Mouse (Mus musculus): Measurements from ENCODE around the gene Sp9. TPM values are rescaled to one million over a fixed set of nuclear protein-coding genes. Genes with fewer than 3 reads are reported as not detected.

The Sp9 gene
- total RNA-seq (2021), result 1 to 10 TPM; 2.7 to 4.0 TPM
- long read RNA-seq, experiment 1, full-length matches to known transcripts, result 18 of 21 reads
- long read RNA-seq, experiment 1, partial matches to known transcripts, result 2 of 21 reads
- long read RNA-seq, experiment 1, other reads (novel, unspliced or antisense), result 1 of 21 reads
- long read RNA-seq, experiment 2, full-length matches to known transcripts, result 10 of 12 reads
- long read RNA-seq, experiment 2, partial matches to known transcripts, result 1 of 12 reads
- long read RNA-seq, experiment 2, other reads (novel, unspliced or antisense), result 1 of 12 reads

DNA sequence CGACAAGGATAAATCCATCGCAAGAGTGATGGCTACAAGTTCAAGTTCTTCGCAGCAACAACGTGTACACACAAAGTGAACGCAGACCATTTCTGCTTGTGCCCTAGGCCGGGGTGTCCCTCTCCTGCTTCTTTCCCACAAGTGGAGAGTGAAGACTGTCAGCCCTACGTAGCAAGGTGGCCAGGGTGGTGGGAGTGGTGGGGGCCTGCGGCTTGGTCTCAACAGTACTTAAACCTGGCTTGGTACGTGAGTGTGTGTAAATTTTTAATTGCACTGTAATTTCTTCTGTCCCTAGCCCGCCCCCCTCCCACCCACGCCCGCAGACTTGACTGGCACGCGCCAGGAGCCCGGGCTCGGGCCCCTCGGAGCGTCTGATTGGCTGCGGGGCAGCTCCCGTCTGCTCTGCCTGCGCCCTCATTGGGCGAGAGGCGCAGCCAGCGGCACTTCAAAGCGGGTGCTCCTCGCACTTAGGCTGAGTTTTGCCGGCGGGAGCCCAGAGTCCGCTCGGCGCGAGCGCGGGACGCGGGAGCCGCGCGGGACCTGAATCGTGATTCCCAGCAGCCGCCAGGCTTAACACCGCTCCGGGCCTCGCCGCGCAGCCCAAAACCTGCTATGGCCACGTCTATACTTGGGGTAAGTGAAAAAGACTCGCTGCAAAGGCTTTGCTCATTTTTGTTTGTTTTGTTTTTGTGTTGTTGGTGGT lies at the start of gene Sp9:
TSS of gene Sp9 (plus strand) at position 467 of the 703 bp plus-strand sequence.
- no peak within 1 kb of the TSS for H3K27ac ChIP-seq
- no peak for TF ChIP-seq CTCF (IDR thresholded peaks at IDR 0.05)
- peak within 1 kb of the TSS; percentile 22; the same call in 1 of the 2 replicates for H3K4me3 ChIP-seq
- intact Hi-C loops (cut with DNase I), result loop anchor here (2.0 to 10.0 kb wide), 5 partner anchors 59 to 1863 kb away; partner anchors contain the start of genes Evx2, Hoxd10 and Hoxd9
- DNase-seq (ENCODE audit: extremely low spot score in 1 of 2, low spot score in 2 of 2), result peak; percentile 44 to 62

DNA sequence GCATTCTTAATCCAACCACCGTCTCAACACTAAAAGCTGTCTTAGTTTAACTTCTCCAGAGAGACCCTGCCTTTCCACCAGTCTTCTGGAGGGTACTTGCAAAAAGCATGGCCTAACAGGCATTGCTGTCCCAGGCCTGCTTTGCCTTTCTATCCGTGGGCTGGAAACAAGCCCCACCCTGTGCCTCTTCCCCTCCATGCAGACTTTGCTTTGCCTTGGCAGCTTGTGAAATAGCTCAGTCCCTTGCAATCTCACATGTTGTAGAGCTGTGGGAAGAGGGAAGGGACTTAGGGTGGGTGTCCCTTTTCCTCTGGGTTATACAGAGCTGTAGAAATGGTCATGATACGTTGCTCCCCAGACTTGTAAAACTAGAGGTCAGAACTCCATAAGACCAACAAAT lies 40.6 kb upstream of the Sp9 start:
- TF ChIP-seq CTCF (IDR thresholded peaks at IDR 0.05), result no peak
- intact Hi-C loops (cut with DNase I), result no loop called here
- DNase-seq (ENCODE audit: extremely low spot score in 1 of 2, low spot score in 2 of 2), result no peak
- Histone ChIP-seq H3K4me3 (no peak overlapping the region), H3K27ac (no peak overlapping the region)

DNA sequence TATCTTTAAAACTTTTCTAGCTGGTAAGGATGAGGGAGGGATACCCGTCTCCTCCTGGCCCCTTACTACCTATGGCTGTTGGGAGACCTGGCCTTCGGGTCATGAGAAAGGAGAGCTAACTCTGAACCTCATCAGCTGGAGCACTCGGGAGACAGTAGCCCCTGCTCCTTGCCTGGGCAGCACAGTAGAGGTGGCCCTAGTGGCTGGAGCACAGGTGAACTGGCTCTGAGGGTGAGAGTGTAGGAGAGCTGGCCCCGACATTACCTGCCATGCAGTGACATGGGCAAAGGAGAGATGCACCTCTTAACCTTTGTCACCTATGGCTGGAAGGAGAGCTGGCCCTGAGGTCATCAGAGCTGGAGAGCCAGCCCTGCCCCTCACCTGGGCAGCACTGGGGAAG lies 30.4 kb upstream of the Sp9 start:
- DNase-seq (ENCODE audit: extremely low spot score in 1 of 2, low spot score in 2 of 2), result no peak
- Histone ChIP-seq H3K27ac (no peak overlapping the region), H3K4me3 (no peak overlapping the region)
- no peak for TF ChIP-seq CTCF (IDR thresholded peaks at IDR 0.05)
- intact Hi-C loops (cut with DNase I), result no loop called here

DNA sequence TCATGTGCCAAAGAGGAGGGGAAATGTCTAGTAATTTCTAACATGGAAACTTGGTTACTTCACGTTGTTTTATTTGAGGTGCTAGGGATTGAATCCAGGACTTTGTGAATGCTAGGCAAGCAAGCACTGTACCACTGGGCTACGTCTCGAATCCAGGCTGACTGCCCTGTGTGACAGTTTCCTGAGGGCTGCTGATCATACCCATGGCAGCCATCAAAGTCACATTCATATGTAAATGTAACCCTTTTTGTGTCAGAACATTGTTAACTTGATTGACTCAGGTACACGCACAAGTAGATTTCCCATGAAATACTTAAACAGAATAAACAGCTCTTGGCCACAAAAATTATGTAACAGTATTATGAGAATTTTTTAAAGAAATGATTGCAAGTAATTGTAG lies 23.0 kb upstream of the Sp9 start:
- H3K4me3 ChIP-seq, result no peak overlapping the region
- H3K27ac ChIP-seq, result no peak overlapping the region
- no peak for DNase-seq (ENCODE audit: extremely low spot score in 1 of 2, low spot score in 2 of 2)
- no peak for TF ChIP-seq CTCF (IDR thresholded peaks at IDR 0.05)
- intact Hi-C loops (cut with DNase I), result no loop called here

DNA sequence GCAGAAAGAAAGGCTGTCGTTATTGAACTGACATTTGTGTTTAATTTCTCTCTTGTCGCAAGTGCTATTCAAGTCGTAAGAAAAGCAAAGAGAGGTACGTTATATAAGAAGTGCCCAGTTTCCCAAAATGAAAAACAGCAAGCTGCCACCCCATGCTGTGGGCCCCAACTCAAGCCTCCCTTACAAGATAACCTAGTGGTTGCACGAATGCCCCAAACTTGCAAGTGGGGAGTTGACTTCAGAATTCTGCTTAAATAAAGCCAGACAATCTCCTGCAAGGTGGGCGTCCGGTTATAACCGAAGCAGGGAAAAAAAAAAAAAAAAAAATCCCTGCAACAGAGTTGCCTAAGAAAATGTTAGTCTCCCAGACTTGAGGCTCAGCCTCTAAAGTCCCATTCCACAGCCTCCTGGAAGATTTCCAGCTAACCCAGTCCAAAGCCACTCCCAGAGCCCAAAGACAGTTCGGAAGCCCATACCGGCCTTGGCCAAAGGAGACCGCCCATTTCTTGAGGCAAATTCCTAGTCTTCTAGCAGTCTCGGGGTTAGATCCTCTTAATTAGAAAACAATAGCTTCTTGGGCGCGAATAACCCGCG lies 8.5 kb upstream of the Sp9 start:
- Histone ChIP-seq H3K27ac (no peak overlapping the region), H3K4me3 (no peak overlapping the region)
- no peak for TF ChIP-seq CTCF (IDR thresholded peaks at IDR 0.05)
- DNase-seq (ENCODE audit: extremely low spot score in 1 of 2, low spot score in 2 of 2), result no peak
- intact Hi-C loops (cut with DNase I), result no loop called here

DNA sequence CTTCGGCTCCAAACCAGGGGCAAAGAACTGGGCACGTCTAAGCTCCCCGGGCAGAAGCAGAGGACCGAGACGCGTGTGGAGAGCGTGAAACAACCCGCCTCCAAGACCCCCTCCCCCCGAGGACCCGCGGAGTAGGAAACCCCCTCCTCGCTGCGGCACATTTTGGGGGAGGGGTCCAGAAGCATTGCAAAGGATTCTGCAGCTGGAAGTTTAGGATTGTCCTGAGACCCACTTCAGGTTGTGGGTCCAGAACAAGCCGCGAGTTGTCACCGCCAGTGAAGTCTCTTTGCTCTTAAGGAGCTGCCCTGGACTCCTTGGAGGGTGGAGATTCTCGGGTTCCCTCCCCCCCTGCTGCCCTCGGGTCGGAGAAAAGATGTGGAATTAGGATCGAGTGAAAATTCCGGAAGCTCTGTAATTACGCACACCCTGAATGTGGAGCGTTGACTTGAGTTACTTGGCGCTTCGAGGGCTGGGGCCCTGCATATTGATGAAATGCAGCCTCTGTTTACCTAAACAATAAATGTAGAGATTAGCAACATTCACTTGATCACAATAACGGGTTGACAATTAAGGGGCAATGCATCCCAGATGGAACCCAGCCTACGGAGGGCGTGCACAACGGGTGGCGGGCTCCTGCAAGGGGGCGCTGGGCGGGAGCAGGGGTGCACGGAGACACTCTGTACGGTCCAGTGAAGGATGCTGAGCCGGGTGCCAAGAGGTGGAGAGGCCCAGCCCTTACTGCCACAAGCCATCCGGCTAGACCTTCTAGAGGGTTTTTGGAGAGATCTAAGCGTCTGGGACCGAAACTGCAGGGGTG lies 7.7 kb upstream of the Sp9 start:
- intact Hi-C loops (cut with DNase I), result no loop called here
- TF ChIP-seq CTCF (IDR thresholded peaks at IDR 0.05), result no peak
- no peak for DNase-seq (ENCODE audit: extremely low spot score in 1 of 2, low spot score in 2 of 2)
- Histone ChIP-seq H3K27ac (no peak overlapping the region), H3K4me3 (no peak overlapping the region)

DNA sequence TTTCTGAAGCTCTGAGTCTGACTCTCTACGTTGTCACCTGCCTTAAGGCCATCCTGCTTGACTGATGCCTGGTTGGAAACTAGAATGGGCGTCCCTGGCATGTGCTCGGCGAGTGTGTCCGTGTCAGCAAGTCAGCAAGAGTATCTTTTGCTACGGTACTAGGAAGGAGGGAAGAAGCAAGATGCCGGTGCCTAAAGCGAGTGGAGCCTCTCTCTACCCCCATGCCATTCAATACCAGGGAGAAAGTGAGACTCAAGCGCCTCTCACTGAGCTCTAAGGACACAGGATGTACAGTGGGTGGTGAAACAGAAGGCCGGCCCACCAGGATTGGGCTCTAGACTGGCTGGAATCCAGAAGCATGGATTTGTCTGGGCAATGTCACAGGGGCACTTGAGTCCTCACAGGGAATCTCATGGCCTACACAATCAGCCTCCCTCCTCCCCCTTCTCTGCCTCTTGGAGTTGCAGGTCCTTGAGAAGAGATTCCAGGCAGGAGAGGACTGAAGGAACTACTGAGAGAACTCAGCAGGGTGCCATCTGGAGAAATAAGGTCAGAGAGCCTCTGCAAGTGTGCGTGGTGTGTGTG lies 7.0 kb upstream of the Sp9 start:
- H3K27ac ChIP-seq, result no peak overlapping the region
- no peak for DNase-seq (ENCODE audit: extremely low spot score in 1 of 2, low spot score in 2 of 2)
- no peak for TF ChIP-seq CTCF (IDR thresholded peaks at IDR 0.05)
- intact Hi-C loops (cut with DNase I), result no loop called here
- H3K4me3 ChIP-seq, result no peak overlapping the region

DNA sequence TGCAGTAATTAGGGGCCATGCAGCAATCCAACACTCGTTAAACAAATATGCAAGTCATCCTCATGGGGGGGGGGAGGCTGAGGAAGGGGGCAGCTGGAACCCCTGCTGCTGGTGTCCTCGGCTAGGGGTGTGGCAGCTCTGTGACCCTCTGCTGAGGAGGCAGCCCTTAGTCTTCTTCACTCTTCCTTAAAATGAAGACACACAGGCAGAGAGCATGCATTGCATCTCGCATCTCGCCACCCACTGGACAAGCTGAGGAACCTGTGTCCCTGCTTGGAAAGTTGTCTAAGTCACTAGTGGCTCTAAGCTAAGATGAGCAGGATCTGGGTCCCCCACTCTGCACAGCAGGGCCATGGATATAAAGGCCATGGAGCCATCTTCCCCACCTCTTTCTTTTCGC lies 5.7 kb upstream of the Sp9 start:
- no peak for DNase-seq (ENCODE audit: extremely low spot score in 1 of 2, low spot score in 2 of 2)
- peak; percentile 7; the same call in 1 of the 2 replicates for TF ChIP-seq CTCF (IDR thresholded peaks at IDR 0.05)
- Histone ChIP-seq H3K27ac (no peak overlapping the region), H3K4me3 (no peak overlapping the region)
- intact Hi-C loops (cut with DNase I), result no loop called here

DNA sequence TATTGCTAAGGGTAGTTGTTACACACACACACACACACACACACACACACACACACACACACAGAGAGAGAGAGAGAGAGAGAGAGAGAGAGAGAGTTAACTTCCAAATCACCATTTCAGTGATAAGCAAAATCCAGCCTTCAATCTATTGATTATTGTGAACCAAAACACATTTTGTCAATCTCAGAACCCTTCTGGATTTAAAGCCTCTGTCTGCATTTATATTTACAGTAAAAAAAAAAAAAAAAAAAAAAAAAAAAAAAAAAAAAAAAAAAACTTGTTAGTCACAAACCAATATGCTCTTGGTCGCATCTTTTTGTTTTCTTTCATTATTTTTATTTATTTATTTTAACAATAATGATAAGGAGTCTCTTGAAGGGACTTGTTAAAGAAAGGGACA lies 5.1 kb upstream of the Sp9 start:
- intact Hi-C loops (cut with DNase I), result no loop called here
- no peak overlapping the region for H3K4me3 ChIP-seq
- no peak for TF ChIP-seq CTCF (IDR thresholded peaks at IDR 0.05)
- DNase-seq (ENCODE audit: extremely low spot score in 1 of 2, low spot score in 2 of 2), result no peak
- no peak overlapping the region for H3K27ac ChIP-seq

DNA sequence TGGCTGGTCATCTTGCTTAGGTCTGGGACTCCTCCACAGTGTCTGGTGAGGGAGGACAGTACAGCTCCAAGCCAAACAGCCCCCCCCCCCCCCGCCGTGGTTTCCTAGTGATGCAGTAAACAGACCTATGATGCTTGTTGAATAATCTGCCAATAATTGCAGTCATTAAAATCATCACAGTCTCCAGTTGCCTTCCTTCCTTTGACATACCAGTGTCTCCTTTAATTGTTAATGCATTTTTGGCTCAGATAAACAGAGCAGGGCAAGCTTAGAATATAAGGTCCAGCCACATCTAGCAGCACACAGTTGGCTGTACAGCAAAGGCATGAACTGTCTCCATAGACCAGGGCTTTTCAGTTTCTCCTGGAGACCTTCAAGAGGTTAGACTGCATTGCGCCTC lies 4.5 kb upstream of the Sp9 start:
- no peak overlapping the region for H3K27ac ChIP-seq
- H3K4me3 ChIP-seq, result no peak overlapping the region
- no peak for DNase-seq (ENCODE audit: extremely low spot score in 1 of 2, low spot score in 2 of 2)
- TF ChIP-seq CTCF (IDR thresholded peaks at IDR 0.05), result no peak
- intact Hi-C loops (cut with DNase I), result no loop called here

DNA sequence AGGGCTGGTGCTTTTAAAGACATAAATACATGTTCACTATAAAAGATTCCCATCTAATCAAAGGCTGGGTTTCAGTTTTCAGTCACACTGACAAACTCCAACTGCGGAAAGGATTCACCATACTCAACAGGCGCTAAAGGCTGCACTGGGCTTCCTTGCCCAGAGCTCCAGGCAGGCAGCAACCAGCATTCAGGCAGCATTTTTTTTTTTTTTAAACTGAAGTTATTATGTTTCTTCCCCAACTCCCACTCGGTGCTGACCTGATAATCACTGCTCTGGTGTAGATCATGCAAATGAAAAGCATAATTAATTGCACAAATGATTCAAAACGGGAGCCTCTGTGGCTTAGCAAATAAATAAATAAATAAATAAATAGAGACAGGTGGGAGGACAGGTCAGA lies 3.9 kb upstream of the Sp9 start:
- intact Hi-C loops (cut with DNase I), result no loop called here
- no peak for TF ChIP-seq CTCF (IDR thresholded peaks at IDR 0.05)
- DNase-seq (ENCODE audit: extremely low spot score in 1 of 2, low spot score in 2 of 2), result no peak
- Histone ChIP-seq H3K4me3 (no peak overlapping the region), H3K27ac (no peak overlapping the region)
